ENCODE assay signal across 22 mouse cellular contexts in genomic region chr9:58516480-58516879, GRCm38 (mm10). TPM values are rescaled to one million over a fixed set of nuclear protein-coding genes. Genes with fewer than 3 reads are reported as not detected.
A peak's percentile ranks its signal among the peaks of the same experiment; 100 is the strongest.
DNase-seq lines count a peak whose midpoint lies in the region; ATAC-seq lines count a peak whose summit lies in the region.
"Had no signal": no experiment of that assay in that cellular context is flagged by ENCODE, and none has a peak within 500 bp of the region (broad histone marks: within the 10 kb centered on the region; RNA-seq: fewer than 3 reads in every experiment).

No protein-coding gene starts in this region.

- no peaks in the 10 kb centered on the region for H3K27me3 ChIP-seq in kidney, embryonic 15.5 days
- H3K27me3 ChIP-seq: embryonic facial prominence, embryonic 12.5 days; forebrain, embryonic 15.5 days; hindbrain, embryonic 12.5 days had no signal

- H3K4me2 ChIP-seq in kidney, embryonic 15.5 days: no peak overlapping the region
- H3K4me2 ChIP-seq: embryonic facial prominence, embryonic 12.5 days; forebrain, embryonic 15.5 days; heart, embryonic 12.5 days; hindbrain, embryonic 12.5 days had no signal

- no peaks in the 10 kb centered on the region for H3K36me3 ChIP-seq in kidney, embryonic 15.5 days
- H3K36me3 ChIP-seq: embryonic facial prominence, embryonic 12.5 days; forebrain, embryonic 15.5 days; G1E; heart, embryonic 12.5 days; hindbrain, embryonic 12.5 days had no signal

- H3K27ac ChIP-seq in kidney, embryonic 15.5 days: no peak overlapping the region
- H3K27ac ChIP-seq: embryonic facial prominence, embryonic 12.5 days; forebrain, embryonic 15.5 days; heart, adult 2 months; hindbrain, embryonic 12.5 days had no signal

- H3K4me3 ChIP-seq in kidney, embryonic 15.5 days (replicated peaks): no peak overlapping the region
- H3K4me3 ChIP-seq: embryonic facial prominence, embryonic 12.5 days; forebrain, embryonic 15.5 days; heart, adult 2 months; heart, embryonic 12.5 days; hindbrain, embryonic 12.5 days had no signal

- H3K9ac ChIP-seq in kidney, embryonic 15.5 days: no peak overlapping the region
- H3K9ac ChIP-seq: embryonic facial prominence, embryonic 12.5 days; forebrain, embryonic 15.5 days; heart, embryonic 12.5 days; hindbrain, embryonic 12.5 days had no signal

- peak; percentile 86 for ATAC-seq in cerebellum, adult (ENCODE audit: insufficient number of reproducible peaks, low FRiP score, low TSS enrichment)
- no peak for ATAC-seq in kidney, embryonic 15.5 days (replicated peaks; ENCODE audit: low FRiP score)
- ATAC-seq: CD4-positive, CD25-positive, alpha-beta regulatory T cell, adult 4 months; forebrain, embryonic 15.5 days; hindbrain, embryonic 16.5 days; inflammation-experienced regulatory T-cells, adult 6 months; intestine, postnatal 0 days had no signal

- 90% methylated on average over 3 of the region's 3 CpGs for WGBS in kidney, embryonic 15.5 days

- no peak for DNase-seq in cerebellum, postnatal 10 days
- DNase-seq in cerebellum, adult 18-20 months: peak; percentile 70 to 81
- peak; percentile 83 for DNase-seq in cerebellum, adult 9-11 months
- no peak for DNase-seq in left cerebral cortex, adult 11 months (ENCODE audit: low spot score)
- DNase-seq in kidney, adult 9 months: no peak
- DNase-seq: adrenal gland, adult 8-10 months; adrenal gland, postnatal 36 days; B cell, adult 2 months; gastrocnemius, postnatal 14 days; heart, adult 2 months; kidney, adult 8-10 months had no signal

- H3K9me3 ChIP-seq in kidney, embryonic 15.5 days (replicated peaks): no peaks in the 10 kb centered on the region
- H3K9me3 ChIP-seq: embryonic facial prominence, embryonic 12.5 days; forebrain, embryonic 15.5 days; G1E; heart, embryonic 12.5 days; hindbrain, embryonic 12.5 days had no signal

- H3K4me1 ChIP-seq in kidney, embryonic 15.5 days: peaks cover 11% of the 10 kb centered on the region; the same call in 1 of the 2 replicates

RNA-seq across cellular contexts. Expression of gene Insyn1, which starts 28.1 kb away (rescaled TPM):
- polyA plus RNA-seq in kidney, embryonic 15.5 days (2015; fragmentation: Nextera tagmentation; extraction: Ambion mirVana): 1.4 and 2.3 TPM in 2 replicates
- polyA plus RNA-seq: CD4-positive, CD25-positive, alpha-beta regulatory T cell, adult 4 months; G1E; inflammation-experienced regulatory T-cells, adult 6 months had no signal

RNA-seq across cellular contexts. Expression of gene Cd276, which starts 38.8 kb away (rescaled TPM):
- 35.7 and 38.4 TPM in 2 replicates for polyA plus RNA-seq in kidney, embryonic 15.5 days (2015; fragmentation: Nextera tagmentation; extraction: Ambion mirVana)
- polyA plus RNA-seq: CD4-positive, CD25-positive, alpha-beta regulatory T cell, adult 4 months; inflammation-experienced regulatory T-cells, adult 6 months had no signal

Comparison
In these comparisons a context has a peak if more than half of its experiments do, and no peak if none do; other contexts are left out.
1. DNase-seq: peak in cerebellum, adult 18-20 months (2 of 2) and cerebellum, adult 9-11 months (single experiment); none in cerebellum, postnatal 10 days (0 of 2), left cerebral cortex, adult 11 months (single experiment) and kidney, adult 9 months (single experiment).